Mouse (Mus musculus) frontal cortex, postnatal 36 days (tissue): ENCODE results near the gene Ctsk.

ENCODE experiments used
- DNase-seq, 2 experiments: peaks; one replicate each; pipeline ENCODE4 v3.0.0; 2022; ENCODE audit warnings: low spot score in 2 of 2

The Ctsk gene

GRCm38 (mm10) chr3:95499024-95499423, at the start of gene Ctsk:
Gene Ctsk, plus strand, starts transcription at chr3:95499256.
- no peak for DNase-seq

GRCm38 (mm10) chr3:95450408-95450807, 48.6 kb upstream of the Ctsk start:
- peak in 1 of 2 experiments; percentile 47 for DNase-seq

GRCm38 (mm10) chr3:95450915-95451314, 48.1 kb upstream of the Ctsk start:
- no peak for DNase-seq

GRCm38 (mm10) chr3:95456367-95456766, 42.7 kb upstream of the Ctsk start:
- no peak for DNase-seq

- DNase-seq: no peak
Observed at GRCm38 (mm10) chr3:95457758-95458157, 41.3 kb upstream of the Ctsk start.

- no peak for DNase-seq
Observed at GRCm38 (mm10) chr3:95459381-95459780, 39.7 kb upstream of the Ctsk start.

- DNase-seq: no peak
Observed at GRCm38 (mm10) chr3:95463852-95464251, 35.2 kb upstream of the Ctsk start.

GRCm38 (mm10) chr3:95478966-95479365, 20.1 kb upstream of the Ctsk start:
- no peak for DNase-seq

- DNase-seq: no peak
Observed at GRCm38 (mm10) chr3:95486421-95486820, 12.6 kb upstream of the Ctsk start.

- no peak for DNase-seq
Observed at GRCm38 (mm10) chr3:95488679-95489078, 10.4 kb upstream of the Ctsk start.

GRCm38 (mm10) chr3:95490238-95490637, 8.8 kb upstream of the Ctsk start:
- no peak for DNase-seq

GRCm38 (mm10) chr3:95494342-95494741, 4.7 kb upstream of the Ctsk start:
- DNase-seq: peak in 1 of 2 experiments; percentile 51

GRCm38 (mm10) chr3:95498229-95498628, 827 bp upstream of the Ctsk start:
- DNase-seq: no peak

GRCm38 (mm10) chr3:95499496-95500140, 562 bp downstream of the Ctsk start:
- peak in 1 of 2 experiments; percentile 53 for DNase-seq

GRCm38 (mm10) chr3:95502312-95502711, 3.3 kb downstream of the Ctsk start:
- DNase-seq: no peak

GRCm38 (mm10) chr3:95509348-95509747, 10.3 kb downstream of the Ctsk start:
- DNase-seq: no peak

- DNase-seq: no peak
Observed at GRCm38 (mm10) chr3:95511611-95512180, 12.6 kb downstream of the Ctsk start.

GRCm38 (mm10) chr3:95516614-95517041, 17.6 kb downstream of the Ctsk start:
- no peak for DNase-seq

GRCm38 (mm10) chr3:95517493-95517898, 18.4 kb downstream of the Ctsk start:
- DNase-seq: peak; percentile 68 to 74

- no peak for DNase-seq
Observed at GRCm38 (mm10) chr3:95518891-95519290, 19.8 kb downstream of the Ctsk start.

- no peak for DNase-seq
Observed at GRCm38 (mm10) chr3:95519315-95519714, 20.3 kb downstream of the Ctsk start.

- DNase-seq: no peak
Observed at GRCm38 (mm10) chr3:95520100-95520499, 21.0 kb downstream of the Ctsk start.

- no peak for DNase-seq
Observed at GRCm38 (mm10) chr3:95521168-95521567, 22.1 kb downstream of the Ctsk start.

- DNase-seq: no peak
Observed at GRCm38 (mm10) chr3:95523662-95524061, 24.6 kb downstream of the Ctsk start.
